Mouse (Mus musculus): Measurements from ENCODE around the gene Aff4. TPM values are rescaled to one million over a fixed set of nuclear protein-coding genes. Genes with fewer than 3 reads are reported as not detected.

Gene Aff4
- polyA plus RNA-seq, 2 experiments = 4.0 to 8.7 TPM

DNA sequence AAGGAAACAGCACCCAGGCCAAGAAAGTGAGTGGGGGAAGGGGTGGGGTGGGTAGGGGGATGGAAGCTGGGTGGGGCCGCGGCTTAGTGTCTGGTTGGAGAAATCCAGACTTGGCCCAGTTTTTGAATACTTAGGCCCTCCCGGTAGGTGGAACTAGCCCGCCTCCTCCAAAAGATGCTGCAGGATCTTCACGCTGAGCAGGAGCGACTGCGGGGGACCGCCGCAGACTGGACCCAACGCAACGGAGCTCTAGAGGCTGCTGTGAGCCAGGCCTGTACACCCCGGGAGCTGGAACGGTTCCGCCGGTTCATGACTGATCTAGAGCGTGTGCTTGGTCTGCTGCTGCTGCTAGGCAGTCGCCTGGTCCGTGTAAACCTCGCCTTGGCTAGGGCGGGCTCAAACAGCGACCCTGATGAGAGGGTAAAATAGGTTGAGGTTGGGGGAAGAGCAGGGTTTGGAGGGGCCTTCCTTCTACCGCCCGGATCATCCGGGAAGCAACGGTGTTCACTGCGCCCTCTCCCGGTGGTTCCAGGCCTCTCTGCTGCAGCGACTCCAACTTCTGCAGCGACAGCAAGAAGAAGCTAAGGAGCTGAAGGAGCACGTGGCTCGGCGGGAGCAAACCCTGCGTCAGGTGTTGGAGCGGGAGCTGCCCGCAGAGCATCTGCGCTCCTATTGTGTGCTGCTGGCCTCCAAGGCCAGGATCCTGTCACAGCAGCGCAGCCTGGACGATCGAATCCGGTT lies 115.8 kb downstream of the Aff4 start:
- Histone ChIP-seq H3K9me3 (ENCODE audit: control insufficient read depth, low read length) (no peaks in the 10 kb centered on the region), H3K27me3 (ENCODE audit: control insufficient read depth, insufficient read depth, low read length) (peaks cover 61% of the 10 kb centered on the region), H3K9ac (replicated peaks) (no peak overlapping the region), H3K36me3 (replicated peaks; ENCODE audit: control insufficient read depth, insufficient read depth, low read depth) (no peaks in the 10 kb centered on the region), H3K27ac (no peak overlapping the region), H3K4me3 (ENCODE audit: insufficient read depth in 1 of 2, low read depth in 2 of 2, low read length in 2 of 2) (0 out of 4 replicates have a peak overlapping the region, but pooled peaks of 1 of the 2 experiments have one; percentile 7), H3K4me1 (replicated peaks; ENCODE audit: control insufficient read depth in 2 of 2, insufficient read depth in 2 of 2, low read length in 1 of 2) (peaks cover 0 to 5% of the 10 kb centered on the region in 2 experiments; a peak in 2 of 4 replicates), H3K4me2 (ENCODE audit: low read depth) (peak overlapping the region; percentile 38)
- peak; percentile 40; the same call in 1 of the 2 replicates for ATAC-seq (ENCODE audit: insufficient read depth)
- DNase-seq (ENCODE audit: low read depth in 3 of 3, low spot score in 3 of 3) = no peak
- WGBS (ENCODE audit: insufficient replicate concordance) = 11% methylated on average over 40 of the region's 40 CpGs
- no peak for TF ChIP-seq EP300 (IDR thresholded peaks at IDR 0.05; ENCODE audit: low read depth)
- TF ChIP-seq CTCF (IDR thresholded peaks at IDR 0.05; ENCODE audit: low read depth) = peak; percentile 90

DNA sequence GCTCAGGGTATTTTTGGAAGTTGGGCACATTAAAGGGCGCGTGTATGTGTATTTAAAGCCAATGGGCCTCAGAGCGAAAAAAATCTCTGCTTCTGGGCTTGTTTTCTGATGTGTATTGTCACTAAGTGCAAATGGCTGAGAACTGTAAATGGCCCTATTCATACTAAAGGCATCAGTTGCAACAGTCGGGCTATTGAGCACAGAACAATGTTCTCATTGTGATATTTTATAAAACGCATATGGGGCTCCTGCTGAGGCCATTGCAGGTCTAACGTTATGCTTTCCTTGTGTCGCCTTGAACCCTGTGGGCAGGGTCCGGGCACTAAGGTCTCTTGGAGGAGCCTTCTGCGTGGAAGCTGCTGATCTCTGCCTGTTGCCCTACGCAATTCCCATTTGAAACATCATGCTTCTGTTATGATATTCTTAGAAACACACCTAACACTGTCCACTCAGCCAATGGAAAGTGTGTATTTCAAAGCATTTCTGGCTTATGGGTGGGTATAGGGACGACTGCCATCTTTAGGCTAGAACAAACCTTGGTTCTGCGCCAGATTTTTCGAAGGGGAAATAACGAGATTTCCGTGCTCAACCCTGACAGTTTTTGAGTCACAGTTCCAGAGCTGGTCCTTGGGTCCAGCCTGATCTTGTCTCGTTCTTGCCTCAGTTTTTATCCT lies 118.8 kb downstream of the Aff4 start:
- WGBS (ENCODE audit: insufficient replicate concordance) = 40% methylated on average over 16 of the region's 16 CpGs
- H3K27me3 ChIP-seq (ENCODE audit: control insufficient read depth, insufficient read depth, low read length) = peaks cover 49% of the 10 kb centered on the region
- H3K4me1 ChIP-seq (replicated peaks; ENCODE audit: control insufficient read depth in 2 of 2, insufficient read depth in 2 of 2, low read length in 1 of 2) = peaks cover 0 to 2% of the 10 kb centered on the region in 2 experiments; a peak in 1 of 4 replicates
- no peak overlapping the region for H3K27ac ChIP-seq
- H3K4me2 ChIP-seq (ENCODE audit: low read depth) = no peak overlapping the region
- no peak overlapping the region for H3K9ac ChIP-seq (replicated peaks)
- no peaks in the 10 kb centered on the region for H3K36me3 ChIP-seq (replicated peaks; ENCODE audit: control insufficient read depth, insufficient read depth, low read depth)
- no peak for TF ChIP-seq EP300 (IDR thresholded peaks at IDR 0.05; ENCODE audit: low read depth)
- no peak for TF ChIP-seq CTCF (IDR thresholded peaks at IDR 0.05; ENCODE audit: low read depth)
- ATAC-seq (ENCODE audit: insufficient read depth) (no peak), DNase-seq (ENCODE audit: low read depth in 3 of 3, low spot score in 3 of 3) (no peak)
- no peak overlapping the region for H3K4me3 ChIP-seq (ENCODE audit: insufficient read depth in 1 of 2, low read depth in 2 of 2, low read length in 2 of 2)
- no peaks in the 10 kb centered on the region for H3K9me3 ChIP-seq (ENCODE audit: control insufficient read depth, low read length)

DNA sequence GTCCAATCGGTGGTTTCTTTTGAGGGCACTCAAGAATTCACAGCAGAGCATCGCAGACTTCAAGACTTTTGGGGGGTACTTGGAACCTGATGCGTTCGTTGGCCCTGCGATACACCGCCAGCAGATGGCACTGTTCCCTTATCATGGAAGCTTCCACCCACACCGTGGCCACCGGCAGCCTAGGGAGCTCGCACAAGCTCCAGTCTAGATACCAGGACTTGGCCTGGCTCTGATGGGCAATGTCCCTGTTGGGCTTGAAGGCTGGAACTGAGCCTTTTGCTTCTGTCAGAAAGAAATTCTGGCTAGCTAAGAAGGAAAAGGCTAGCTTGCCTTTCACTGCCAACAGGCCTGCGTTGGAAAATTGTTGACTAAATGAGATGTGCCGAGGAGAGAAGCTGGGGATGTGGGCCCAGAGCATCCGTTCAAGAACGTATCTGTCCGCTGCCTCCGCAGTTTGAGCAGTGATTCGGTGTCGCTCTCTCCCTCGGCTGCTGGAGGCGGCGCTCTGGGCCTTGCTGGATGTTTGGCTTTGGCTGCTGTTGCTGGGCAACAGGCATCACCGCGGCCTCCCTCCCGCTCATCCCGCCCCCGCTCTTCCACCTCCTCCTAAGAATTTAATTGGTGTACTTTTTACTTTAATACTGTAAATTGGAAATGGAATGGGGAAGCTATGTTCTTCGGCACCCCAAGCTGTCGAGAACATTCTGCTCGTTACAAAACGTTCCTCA lies 119.5 kb downstream of the Aff4 start, which contains the start of gene Gm9837:
Gene Gm9837, minus strand, starts transcription at position 512 of the 728 bp plus-strand sequence.
- Histone ChIP-seq H3K27ac (no peak within 1 kb of the TSS), H3K4me2 (ENCODE audit: low read depth) (peak within 1 kb of the TSS; percentile 24; the same call in 1 of the 2 replicates), H3K27me3 (ENCODE audit: control insufficient read depth, insufficient read depth, low read length) (peaks cover 49% of the 10 kb centered on the region), H3K9ac (replicated peaks) (no peak within 1 kb of the TSS), H3K9me3 (ENCODE audit: control insufficient read depth, low read length) (no peaks in the 10 kb centered on the region), H3K4me1 (replicated peaks; ENCODE audit: control insufficient read depth in 2 of 2, insufficient read depth in 2 of 2, low read length in 1 of 2) (peaks cover 0 to 2% of the 10 kb centered on the region in 2 experiments; a peak in 1 of 4 replicates), H3K4me3 (ENCODE audit: insufficient read depth in 1 of 2, low read depth in 2 of 2, low read length in 2 of 2) (no peak within 1 kb of the TSS), H3K36me3 (replicated peaks; ENCODE audit: control insufficient read depth, insufficient read depth, low read depth) (no peaks in the 10 kb centered on the region)
- TF ChIP-seq EP300 (IDR thresholded peaks at IDR 0.05; ENCODE audit: low read depth) (no peak), CTCF (IDR thresholded peaks at IDR 0.05; ENCODE audit: low read depth) (peak; percentile 98)
- peak; percentile 69 for ATAC-seq (ENCODE audit: insufficient read depth)
- WGBS (ENCODE audit: insufficient replicate concordance) = 8% methylated on average over 29 of the region's 29 CpGs
- peak; percentile 68 to 72 (median 70) for DNase-seq (ENCODE audit: low read depth in 3 of 3, low spot score in 3 of 3)

Small RNAs within 50 kb of the gene (microRNA-seq; reads per million reads assigned to microRNA genes)
- not detected for gene Mir6920

Other genes with a start within 250 kb of the Aff4 start
- gene Hspa4, start 50.4 kb upstream of the Aff4 start, polyA plus RNA-seq (2012; rRNA removed) = 14.4 and 26.6 TPM in 2 replicates
- gene Hspa4, start 50.4 kb upstream of the Aff4 start, polyA plus RNA-seq (2014; fragmentation: Nextera tagmentation; extraction: Ambion mirVana) = 47.0 and 50.3 TPM in 2 replicates
- 5.7 and 7.6 TPM in 2 replicates for gene Zcchc10, start 26.2 kb upstream of the Aff4 start, polyA plus RNA-seq (2012; rRNA removed)
- gene Zcchc10, start 26.2 kb upstream of the Aff4 start, polyA plus RNA-seq (2014; fragmentation: Nextera tagmentation; extraction: Ambion mirVana) = 10.7 and 12.3 TPM in 2 replicates
- gene Leap2, start 72.3 kb downstream of the Aff4 start, polyA plus RNA-seq (2012; rRNA removed) = 11.6 and 16.3 TPM in 2 replicates
- 40.7 and 42.7 TPM in 2 replicates for gene Leap2, start 72.3 kb downstream of the Aff4 start, polyA plus RNA-seq (2014; fragmentation: Nextera tagmentation; extraction: Ambion mirVana)
- gene Uqcrq, start 80.0 kb downstream of the Aff4 start, polyA plus RNA-seq (2012; rRNA removed) = 117 and 237 TPM in 2 replicates
- gene Uqcrq, start 80.0 kb downstream of the Aff4 start, polyA plus RNA-seq (2014; fragmentation: Nextera tagmentation; extraction: Ambion mirVana) = 631 and 677 TPM in 2 replicates
- 0.12 and 0.24 TPM in 2 replicates for gene Gdf9, start 80.2 kb downstream of the Aff4 start, polyA plus RNA-seq (2012; rRNA removed)
- gene Gdf9, start 80.2 kb downstream of the Aff4 start, polyA plus RNA-seq (2014; fragmentation: Nextera tagmentation; extraction: Ambion mirVana) = 0.25 and 0.41 TPM in 2 replicates
- 0.15 and 0.19 TPM in 2 replicates for gene Gm10447, start 106.3 kb downstream of the Aff4 start, polyA plus RNA-seq (2012; rRNA removed)
- not detected in 2 replicates for gene Gm10447, start 106.3 kb downstream of the Aff4 start, polyA plus RNA-seq (2014; fragmentation: Nextera tagmentation; extraction: Ambion mirVana)
- 1.5 and 1.7 TPM in 2 replicates for gene Shroom1, start 106.4 kb downstream of the Aff4 start, polyA plus RNA-seq (2012; rRNA removed)
- gene Shroom1, start 106.4 kb downstream of the Aff4 start, polyA plus RNA-seq (2014; fragmentation: Nextera tagmentation; extraction: Ambion mirVana) = 1.6 and 1.7 TPM in 2 replicates
- not detected in 2 replicates for gene Gm9837, start 119.6 kb downstream of the Aff4 start, polyA plus RNA-seq (2012; rRNA removed)
- gene Gm9837, start 119.6 kb downstream of the Aff4 start, polyA plus RNA-seq (2014; fragmentation: Nextera tagmentation; extraction: Ambion mirVana) = not detected in 2 replicates
- gene Gm9945, start 129.3 kb downstream of the Aff4 start, polyA plus RNA-seq (2012; rRNA removed) = 0.10 and 0.27 TPM in 2 replicates
- 0.46 and 0.56 TPM in 2 replicates for gene Gm9945, start 129.3 kb downstream of the Aff4 start, polyA plus RNA-seq (2014; fragmentation: Nextera tagmentation; extraction: Ambion mirVana)
- 15.4 and 15.5 TPM in 2 replicates for gene Sowaha, start 129.4 kb downstream of the Aff4 start, polyA plus RNA-seq (2012; rRNA removed)
- 13.1 and 13.8 TPM in 2 replicates for gene Sowaha, start 129.4 kb downstream of the Aff4 start, polyA plus RNA-seq (2014; fragmentation: Nextera tagmentation; extraction: Ambion mirVana)
- 25.4 and 33.1 TPM in 2 replicates for gene Sept8, start 168.4 kb downstream of the Aff4 start, polyA plus RNA-seq (2012; rRNA removed)
- gene Sept8, start 168.4 kb downstream of the Aff4 start, polyA plus RNA-seq (2014; fragmentation: Nextera tagmentation; extraction: Ambion mirVana) = 18.3 and 21.5 TPM in 2 replicates
- gene Kif3a, start 216.5 kb downstream of the Aff4 start, polyA plus RNA-seq (2012; rRNA removed) = 2.1 and 3.3 TPM in 2 replicates
- gene Kif3a, start 216.5 kb downstream of the Aff4 start, polyA plus RNA-seq (2014; fragmentation: Nextera tagmentation; extraction: Ambion mirVana) = 6.4 and 7.7 TPM in 2 replicates

Data from liver, embryonic 14.5 days (tissue).